Mouse (Mus musculus) forebrain, embryonic 11.5 days (tissue): ENCODE data around the gene Wif1. TPM values are rescaled to one million over a fixed set of nuclear protein-coding genes. Genes with fewer than 3 reads are reported as not detected.

ENCODE experiments used
- ATAC-seq: fragments of 200-750 bp; cut with Nextera tagmentation; replicated peaks from 2 replicates; pipeline ENCODE4 v1.8.0; 2017; ENCODE audit warnings: moderate TSS enrichment; ENCODE audit not compliant: low FRiP score
- DNase-seq: peaks from one replicate; pipeline ENCODE4 v3.0.0-alpha.2; 2017; ENCODE audit warnings: low spot score
- H3K27ac ChIP-seq: fragments of 300-500 bp; sonication (generic); 2 replicates; pipeline ENCODE4 v1.5.1; 2014; ENCODE audit warnings: low read depth, low read length
- H3K27me3 ChIP-seq: fragments of 300-500 bp; sonication (generic); 2 replicates; pipeline ENCODE4 v1.6.1; 2014; ENCODE audit warnings: mild to moderate bottlenecking, low read length, mixed read lengths; ENCODE audit not compliant: control insufficient read depth, insufficient read depth
- H3K36me3 ChIP-seq: fragments of 300-500 bp; sonication (generic); 2 replicates; pipeline ENCODE4 v1.6.1; 2014; ENCODE audit warnings: mild to moderate bottlenecking, low read length, moderate library complexity, mixed read lengths; ENCODE audit not compliant: control insufficient read depth, insufficient read depth
- H3K4me1 ChIP-seq: fragments of 300-500 bp; sonication (generic); replicated peaks from 2 replicates; pipeline ENCODE4 v1.6.1; 2014; ENCODE audit warnings: low read length, mixed read lengths; ENCODE audit not compliant: control insufficient read depth, insufficient read depth
- H3K4me2 ChIP-seq: fragments of 300-500 bp; sonication (generic); 2 replicates; pipeline ENCODE4 v1.6.1; 2014; ENCODE audit warnings: low read depth, mild to moderate bottlenecking, low read length, moderate library complexity, mixed read lengths; ENCODE audit not compliant: severe bottlenecking
- H3K4me3 ChIP-seq: fragments of 300-500 bp; sonication (generic); 2 replicates; pipeline ENCODE4 v1.5.1; 2014; ENCODE audit warnings: low read depth, low read length
- H3K9ac ChIP-seq: fragments of 300-500 bp; sonication (generic); 2 replicates; pipeline ENCODE4 v1.6.1; 2014; ENCODE audit warnings: low read length
- H3K9me3 ChIP-seq: fragments of 300-500 bp; sonication (generic); 2 replicates; pipeline ENCODE4 v1.6.1; 2016; ENCODE audit warnings: low read length, mixed read lengths; ENCODE audit not compliant: control insufficient read depth
- WGBS: fragments of 180-500 bp; shearing (Covaris S2); extraction: QIAGEN DNeasy Blood & Tissue Kit; methylation state at CpG from one replicate; pipeline ENCODE4 v1.1.7; 2014; 5-methylcytosine and 5-hydroxymethylcytosine counted together
- polyA plus RNA-seq: library from polyadenylated mRNA; unstranded; fragments of >200 nt; fragmentation: Nextera tagmentation; extraction: Ambion mirVana; gene quantifications from 2 replicates; pipeline ENCODE4 v1.2.1, GENCODE M21; 2014

Gene Wif1
- polyA plus RNA-seq, 1 experiment from 2014 or later: 11.2 TPM

DNA sequence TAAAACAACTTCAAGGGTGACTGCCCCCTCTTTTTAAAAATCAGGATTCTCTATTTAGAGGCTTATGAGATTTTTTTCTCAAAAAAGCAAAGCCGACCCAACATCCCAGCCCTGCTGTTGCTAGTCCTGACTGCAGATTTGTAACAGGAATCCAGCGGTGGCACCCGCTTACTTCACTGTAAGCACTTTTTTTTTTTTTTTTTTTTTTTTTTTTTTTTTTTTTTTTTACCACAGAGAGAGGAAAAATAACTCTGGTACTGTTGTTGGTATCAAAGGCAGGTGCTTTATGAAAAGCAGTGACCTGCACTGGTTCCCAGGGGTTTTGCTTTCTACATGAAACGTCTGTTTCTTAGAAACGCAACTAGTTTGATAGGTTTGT is 798 bp downstream of the Wif1 start:
- H3K4me3 ChIP-seq: peak overlapping the region; percentile 48
- H3K36me3 ChIP-seq: no peaks in the 10 kb centered on the region
- DNase-seq: no peak
- ATAC-seq: no peak
- H3K9me3 ChIP-seq: no peaks in the 10 kb centered on the region
- no peak overlapping the region for H3K27ac ChIP-seq
- H3K9ac ChIP-seq: no peak overlapping the region; the same call in 1 of the 2 replicates
- peak overlapping the region; percentile 78 for H3K4me2 ChIP-seq
- H3K4me1 ChIP-seq: no peaks in the 10 kb centered on the region; the same call in 1 of the 2 replicates
- WGBS: 17% methylated on average over 5 of the region's 5 CpGs
- peaks cover 7% of the 10 kb centered on the region; the same call in 1 of the 2 replicates for H3K27me3 ChIP-seq

DNA sequence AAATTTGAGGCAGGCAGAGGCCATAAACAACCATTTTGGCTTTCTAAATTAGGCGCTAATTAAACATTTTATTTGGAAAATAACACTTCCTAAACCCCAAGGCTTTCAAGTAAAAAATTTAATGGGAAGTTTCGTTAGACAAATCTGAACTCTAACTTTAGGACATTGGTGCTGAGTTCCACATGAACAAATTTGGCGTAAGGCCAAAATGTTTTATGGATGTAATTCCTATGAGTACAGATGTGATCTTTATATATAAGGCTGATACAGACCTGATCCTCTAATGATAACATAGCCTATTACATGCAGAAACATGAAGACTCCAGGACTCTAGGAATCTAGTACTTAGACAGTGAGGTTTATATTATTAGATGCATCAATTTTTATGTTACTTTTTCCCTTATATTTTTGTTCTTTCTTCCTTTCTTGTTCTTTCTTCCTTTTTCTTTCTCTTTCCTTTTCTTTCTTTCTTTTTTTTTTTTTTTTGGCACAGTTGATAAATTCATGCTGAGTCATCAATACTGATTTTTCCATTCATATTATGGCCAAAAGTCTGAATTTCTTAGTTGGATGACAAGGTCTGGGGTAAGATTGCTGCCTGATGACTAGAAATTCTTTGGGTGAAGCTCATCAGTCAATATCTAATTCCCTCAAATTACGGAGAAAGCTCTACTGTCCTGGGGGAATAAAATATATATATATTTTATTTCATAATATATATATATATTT is 5.0 kb downstream of the Wif1 start:
- no peaks in the 10 kb centered on the region; the same call in 1 of the 2 replicates for H3K4me1 ChIP-seq
- DNase-seq (no peak), ATAC-seq (no peak)
- no peak overlapping the region for H3K4me2 ChIP-seq
- H3K4me3 ChIP-seq: no peak overlapping the region
- 87% methylated on average over 4 of the region's 4 CpGs for WGBS
- H3K27ac ChIP-seq: no peak overlapping the region
- peaks cover 7% of the 10 kb centered on the region; the same call in 1 of the 2 replicates for H3K27me3 ChIP-seq
- H3K9ac ChIP-seq: no peak overlapping the region
- no peaks in the 10 kb centered on the region for H3K9me3 ChIP-seq
- H3K36me3 ChIP-seq: no peaks in the 10 kb centered on the region

DNA sequence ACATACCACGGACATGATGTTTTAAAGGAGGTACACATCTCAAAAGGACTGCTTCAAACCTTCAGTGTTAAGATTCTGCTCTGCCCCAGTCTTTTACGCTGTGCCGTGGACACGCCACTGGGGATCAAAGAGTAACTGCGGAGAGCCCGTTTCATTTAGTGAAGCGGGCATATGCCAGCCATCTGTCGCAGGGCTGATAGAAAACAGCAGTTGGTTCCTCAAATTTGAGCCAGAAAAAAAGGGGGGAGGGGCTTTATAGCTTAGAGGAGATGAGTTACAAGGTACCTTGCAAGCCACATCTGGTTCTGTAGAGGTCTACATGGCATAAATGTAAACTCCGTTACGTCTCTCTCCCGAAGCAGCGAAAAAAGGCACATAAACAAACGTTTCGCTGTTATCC is 7.2 kb downstream of the Wif1 start:
- Histone ChIP-seq H3K27me3 (no peaks in the 10 kb centered on the region), H3K36me3 (no peaks in the 10 kb centered on the region), H3K27ac (no peak overlapping the region), H3K9ac (no peak overlapping the region), H3K4me3 (no peak overlapping the region), H3K9me3 (no peaks in the 10 kb centered on the region), H3K4me2 (no peak overlapping the region), H3K4me1 (no peaks in the 10 kb centered on the region)
- no peak for DNase-seq
- ATAC-seq: no peak
- 82% methylated on average over 14 of the region's 14 CpGs for WGBS

DNA sequence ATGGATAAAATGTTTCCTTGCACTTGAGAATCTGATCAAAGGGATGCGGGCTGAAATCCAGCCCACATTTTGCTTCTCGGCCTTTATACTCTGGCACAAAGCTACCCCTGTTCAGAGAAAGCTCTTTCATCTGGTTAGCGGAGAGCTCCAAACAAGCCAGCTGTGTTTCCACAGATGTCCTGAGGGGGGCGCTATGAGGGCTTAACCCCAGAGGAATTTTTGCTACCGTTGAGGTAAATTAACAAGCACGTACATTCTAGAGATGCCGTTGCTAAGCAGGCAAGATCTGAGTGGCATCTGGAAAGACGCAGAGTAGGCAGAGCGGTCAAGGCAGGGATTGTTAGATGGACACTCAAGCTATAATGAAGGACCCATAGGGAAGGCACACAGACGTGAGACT is 13.7 kb downstream of the Wif1 start:
- H3K36me3 ChIP-seq: no peaks in the 10 kb centered on the region
- no peak overlapping the region for H3K27ac ChIP-seq
- DNase-seq (no peak), ATAC-seq (no peak)
- WGBS: 81% methylated on average over 10 of the region's 10 CpGs
- no peak overlapping the region for H3K9ac ChIP-seq
- no peaks in the 10 kb centered on the region for H3K27me3 ChIP-seq
- no peak overlapping the region for H3K4me2 ChIP-seq
- no peaks in the 10 kb centered on the region for H3K4me1 ChIP-seq
- H3K9me3 ChIP-seq: no peaks in the 10 kb centered on the region
- no peak overlapping the region for H3K4me3 ChIP-seq

DNA sequence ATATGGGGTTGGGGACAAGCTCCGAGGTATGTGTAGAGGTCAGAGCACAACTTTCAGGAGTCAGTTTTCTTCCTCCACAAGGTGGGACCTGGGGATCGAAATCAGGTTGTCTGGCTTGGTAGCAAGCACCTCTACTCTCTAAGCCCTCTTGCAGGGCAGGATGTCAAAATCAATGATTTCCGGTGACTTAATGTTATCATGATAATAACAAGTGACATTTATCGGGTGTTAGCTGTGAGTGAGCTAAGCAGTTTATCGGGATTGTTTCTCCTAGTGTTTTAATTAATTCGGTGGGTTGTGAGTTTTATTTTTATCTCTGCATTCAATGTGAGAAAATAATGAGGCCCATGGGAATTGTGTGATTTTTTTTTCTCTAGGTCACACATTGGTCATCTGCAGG is 18.3 kb downstream of the Wif1 start:
- Histone ChIP-seq H3K4me2 (no peak overlapping the region), H3K4me1 (0 out of 2 replicates have a peak, but pooled peaks cover 2% of the 10 kb centered on the region)
- 93% methylated on average over 6 of the region's 6 CpGs for WGBS

DNA sequence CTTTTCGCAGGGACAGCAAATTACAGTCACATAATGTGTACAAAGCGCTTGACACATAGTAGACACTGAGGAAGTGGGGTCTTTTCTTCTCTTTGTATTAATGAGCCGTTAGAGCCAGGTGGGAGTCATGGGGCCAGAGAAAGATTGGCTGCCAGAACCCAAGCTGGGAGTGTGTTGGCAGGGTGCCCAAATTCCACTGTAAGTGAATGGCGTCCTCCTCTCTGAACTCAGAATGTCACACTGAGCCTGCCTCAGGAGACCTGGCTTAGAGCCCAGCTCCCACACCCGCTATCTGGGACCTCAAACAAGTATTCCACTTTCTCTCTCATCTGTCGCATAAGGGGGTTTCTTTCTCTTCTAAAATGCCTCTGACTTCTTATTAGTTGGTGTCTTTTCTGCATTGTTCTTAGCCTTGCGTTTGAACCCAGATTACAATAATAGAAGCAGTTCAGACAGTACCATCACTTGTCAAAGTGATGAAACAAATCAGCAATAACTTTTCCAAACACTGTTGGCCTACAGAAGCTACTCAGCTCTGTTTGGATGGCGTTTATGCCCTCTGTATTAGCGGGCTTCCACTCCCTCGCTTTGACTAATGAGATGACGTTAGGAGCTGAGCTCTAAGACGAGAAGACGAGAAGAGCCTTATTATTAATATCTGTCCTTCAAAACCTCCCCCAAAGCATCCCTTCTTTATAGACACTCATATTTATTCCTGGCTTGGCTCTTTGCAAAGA is 21.9 kb downstream of the Wif1 start:
- peak overlapping the region; percentile 65; the same call in 1 of the 2 replicates for H3K27ac ChIP-seq
- H3K36me3 ChIP-seq: no peaks in the 10 kb centered on the region
- peak; percentile 83 for ATAC-seq
- no peaks in the 10 kb centered on the region for H3K27me3 ChIP-seq
- no peak overlapping the region for H3K9ac ChIP-seq
- no peak overlapping the region for H3K4me2 ChIP-seq
- 45% methylated on average over 13 of the region's 13 CpGs for WGBS
- no peaks in the 10 kb centered on the region for H3K9me3 ChIP-seq
- H3K4me3 ChIP-seq: no peak overlapping the region
- peak; percentile 87 for DNase-seq
- 0 out of 2 replicates have a peak, but pooled peaks cover 2% of the 10 kb centered on the region for H3K4me1 ChIP-seq

More for the DNA sequence above, 18.3 kb downstream of the Wif1 start:
- Histone ChIP-seq H3K27me3 (no peaks in the 10 kb centered on the region), H3K9me3 (no peaks in the 10 kb centered on the region), H3K36me3 (no peaks in the 10 kb centered on the region), H3K27ac (no peak overlapping the region), H3K4me3 (no peak overlapping the region), H3K9ac (no peak overlapping the region)
- no peak for ATAC-seq
- DNase-seq: no peak

- no peak overlapping the region for H3K4me2 ChIP-seq
- H3K9ac ChIP-seq: no peak overlapping the region
- WGBS: 83% methylated on average over 6 of the region's 6 CpGs
- no peak for ATAC-seq
- no peaks in the 10 kb centered on the region for H3K27me3 ChIP-seq
- H3K27ac ChIP-seq: no peak overlapping the region
- 0 out of 2 replicates have a peak, but pooled peaks cover 2% of the 10 kb centered on the region for H3K4me1 ChIP-seq
- no peaks in the 10 kb centered on the region for H3K9me3 ChIP-seq
- H3K4me3 ChIP-seq: no peak overlapping the region
- DNase-seq: no peak
- H3K36me3 ChIP-seq: no peaks in the 10 kb centered on the region
Measured at GRCm38 (mm10) chr10:121056823-121057222, 23.1 kb downstream of the Wif1 start.

- no peaks in the 10 kb centered on the region for H3K9me3 ChIP-seq
- no peak for DNase-seq
- H3K27me3 ChIP-seq: no peaks in the 10 kb centered on the region
- ATAC-seq: no peak
- no peak overlapping the region for H3K4me2 ChIP-seq
- H3K4me3 ChIP-seq: no peak overlapping the region
- 85% methylated on average over 23 of the region's 23 CpGs for WGBS
- H3K4me1 ChIP-seq: 0 out of 2 replicates have a peak, but pooled peaks cover 2% of the 10 kb centered on the region
- no peak overlapping the region for H3K27ac ChIP-seq
- no peak overlapping the region for H3K9ac ChIP-seq
- H3K36me3 ChIP-seq: no peaks in the 10 kb centered on the region
Measured at GRCm38 (mm10) chr10:121059043-121060003, 25.6 kb downstream of the Wif1 start.
